Mouse (Mus musculus): ENCODE results near the gene 1810037I17Rik.
"Not testable (repeated sequence)": the region's sequence is repeated elsewhere in the genome, so short reads cannot be mapped to it uniquely, and the experiment has no call there.

1810037I17Rik gene

DNA sequence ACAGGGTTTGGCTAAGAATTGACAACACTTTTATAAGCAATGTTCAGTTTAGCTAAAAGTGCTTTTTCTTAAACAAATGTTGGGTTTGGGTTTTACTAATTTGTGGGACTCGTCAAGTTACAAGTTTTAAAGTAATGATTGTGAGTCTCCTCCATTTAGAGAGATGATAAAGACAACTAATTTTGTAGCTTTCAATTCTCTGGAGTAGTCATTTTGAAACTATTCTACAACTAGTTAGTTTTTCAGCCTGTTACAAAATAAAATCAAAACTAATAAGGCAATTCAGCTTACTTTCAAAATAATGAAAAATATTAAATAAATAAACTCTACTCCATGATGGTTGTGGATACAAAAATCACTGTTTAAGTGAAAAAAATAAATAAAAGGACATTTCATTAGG is 8.5 kb downstream of the 1810037I17Rik start:
- DNase-seq (ENCODE audit: low spot score): no peak

DNA sequence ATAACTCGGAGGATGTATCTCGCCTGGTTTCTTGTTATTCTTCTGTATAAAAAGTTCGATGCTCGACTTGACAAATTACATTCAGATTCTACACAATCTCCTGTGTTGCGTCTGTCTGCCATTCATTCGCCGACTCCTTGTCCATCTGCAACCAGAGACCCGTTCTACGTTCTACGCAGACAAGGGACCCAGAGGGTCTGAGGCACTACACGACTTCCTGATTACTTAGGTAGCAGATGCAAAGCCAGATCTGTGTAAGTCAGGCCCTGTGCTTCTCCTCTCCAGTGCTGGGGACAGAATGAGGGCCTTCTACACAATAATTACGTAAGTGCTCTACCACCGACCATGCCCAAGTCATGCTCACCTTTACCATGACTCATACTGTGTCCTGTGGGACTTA is 13.2 kb downstream of the 1810037I17Rik start:
- DNase-seq (ENCODE audit: low spot score): not testable (repeated sequence)

DNA sequence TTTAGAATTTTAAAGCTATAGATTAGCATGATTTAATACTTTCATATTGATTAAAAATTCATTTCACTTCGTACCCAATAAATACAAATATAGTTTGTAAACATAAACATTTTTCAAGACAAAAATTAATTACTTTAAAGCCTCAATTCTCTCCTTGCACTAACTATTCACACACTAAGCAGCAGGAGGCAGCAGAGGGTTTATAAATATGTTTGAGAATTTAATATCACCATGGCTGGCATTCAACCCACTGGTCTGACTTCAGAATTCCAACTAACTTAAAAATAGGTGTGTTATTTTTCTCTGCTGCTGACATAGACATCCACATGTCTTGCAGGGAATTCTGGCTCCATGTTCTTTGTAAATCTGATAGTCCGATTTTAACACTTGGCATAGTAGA is 15.2 kb downstream of the 1810037I17Rik start:
- peak; percentile 83 for DNase-seq (ENCODE audit: low spot score)

GRCm38 (mm10) chr3:122943387-122943890 is 19.4 kb downstream of the 1810037I17Rik start:
- DNase-seq (ENCODE audit: low spot score): peak; percentile 31

DNA sequence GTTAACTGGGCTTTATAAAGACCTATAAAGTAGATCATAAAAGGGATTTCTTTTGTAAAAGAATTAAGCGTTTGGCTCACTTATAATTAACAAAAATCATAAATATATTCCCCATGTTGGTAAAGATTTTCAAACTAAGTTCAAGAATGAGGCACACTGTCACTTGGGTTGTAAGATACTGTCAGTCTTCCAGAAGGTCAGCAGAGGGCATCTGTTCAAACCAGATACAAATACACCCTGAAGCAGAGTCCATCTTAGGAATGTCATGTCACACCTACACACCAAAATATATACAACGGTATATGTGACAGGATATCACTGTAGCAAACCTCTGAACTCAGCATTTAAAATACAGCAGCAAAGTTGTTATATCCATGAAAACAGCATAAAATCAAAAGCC is 26.1 kb downstream of the 1810037I17Rik start:
- no peak for DNase-seq (ENCODE audit: low spot score)

DNA sequence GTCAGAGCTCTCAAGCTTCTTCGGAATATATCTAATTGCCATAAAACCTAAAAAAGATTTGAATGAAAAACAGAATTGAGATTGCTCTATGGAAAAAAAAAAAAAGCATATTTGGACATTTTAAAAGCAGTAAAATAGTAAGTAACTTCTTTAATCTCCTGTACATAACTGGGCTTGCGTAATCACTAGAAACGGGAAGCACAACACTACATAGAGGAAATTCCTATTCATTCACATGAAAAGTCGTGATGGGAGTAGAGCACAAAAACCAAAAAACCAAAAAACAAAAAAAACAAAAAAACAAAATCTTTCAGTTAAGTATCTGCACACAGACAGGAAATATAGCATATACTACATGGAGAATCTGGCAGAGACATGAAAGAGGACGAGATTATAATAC is 40.3 kb downstream of the 1810037I17Rik start:
- DNase-seq (ENCODE audit: low spot score): no peak

DNA sequence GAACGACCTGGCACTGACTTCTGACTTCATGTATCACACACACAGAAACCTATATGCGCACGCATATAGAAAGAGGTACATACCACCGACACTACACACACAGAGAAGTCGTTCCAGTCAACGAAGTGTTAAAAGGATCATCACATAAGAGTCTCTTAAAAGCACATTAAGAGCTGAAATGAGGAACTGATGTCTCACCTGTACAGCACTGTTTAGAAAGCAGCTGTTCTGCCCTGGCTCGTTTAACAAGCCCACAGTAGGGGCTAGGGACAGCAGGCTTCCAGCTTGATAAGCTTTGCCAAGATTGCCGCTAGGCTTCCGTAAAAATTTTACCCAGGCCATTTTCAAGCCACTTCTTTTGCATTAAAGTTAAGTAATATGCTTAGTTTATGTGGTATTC is 44.4 kb downstream of the 1810037I17Rik start:
- DNase-seq (ENCODE audit: low spot score): no peak

DNA sequence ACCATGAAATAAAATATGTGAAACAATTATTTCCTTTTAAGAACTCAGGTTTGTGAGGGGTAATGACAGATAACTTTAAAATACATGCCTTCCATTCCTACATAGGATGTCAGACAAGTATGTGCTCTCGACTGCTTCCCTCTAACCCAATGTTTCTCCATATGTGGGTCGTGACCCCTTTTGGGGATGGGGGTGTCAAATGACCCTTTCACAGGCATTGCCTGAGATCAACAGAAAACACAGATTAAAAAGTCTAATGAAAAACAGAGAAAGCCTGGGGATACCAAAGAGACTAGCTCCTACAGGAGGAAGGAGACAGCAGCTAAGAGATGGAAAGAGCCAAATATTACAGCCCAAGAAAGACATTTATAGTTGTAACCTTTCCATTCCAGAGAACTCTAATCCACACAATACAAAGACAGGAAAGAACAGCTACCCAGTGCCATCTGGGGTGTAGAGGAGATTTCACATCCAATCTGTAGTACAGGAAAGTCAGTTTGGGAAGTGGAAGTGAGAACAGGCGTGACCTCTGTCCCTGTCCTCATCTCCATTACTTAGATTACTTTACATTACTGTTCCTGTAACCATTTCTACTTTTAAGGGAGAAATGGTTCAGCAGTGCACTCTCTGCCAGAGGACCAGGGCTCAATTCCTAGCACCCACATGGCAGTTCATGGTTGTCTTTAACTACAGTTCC is 48.3 kb downstream of the 1810037I17Rik start:
- no peak for DNase-seq (ENCODE audit: low spot score)

DNA sequence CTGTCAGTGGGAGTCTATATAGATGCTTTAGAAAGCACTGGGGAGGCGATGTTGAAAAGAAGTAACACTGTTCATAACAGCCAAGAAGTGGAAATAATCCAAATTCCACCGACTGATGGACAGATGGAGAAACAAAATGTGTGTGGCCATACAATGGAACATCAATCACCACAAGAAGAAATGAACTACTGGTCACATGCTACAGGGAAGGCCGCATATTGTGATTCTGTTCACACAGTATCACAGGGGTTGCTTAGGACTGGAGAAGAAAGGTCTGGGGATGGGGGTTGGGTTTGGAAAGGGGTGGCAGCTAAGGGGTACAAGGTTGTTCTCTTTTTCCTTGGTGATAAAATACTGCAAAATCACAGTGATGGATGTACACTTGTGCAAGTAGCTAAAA is 50.8 kb downstream of the 1810037I17Rik start:
- DNase-seq (ENCODE audit: low spot score): no peak

GRCm38 (mm10) chr3:122975363-122975762 is 51.4 kb downstream of the 1810037I17Rik start:
- no peak for DNase-seq (ENCODE audit: low spot score)

All from adipocyte (in vitro differentiated cells).